8 mouse cellular contexts compared by ENCODE assay signal in genomic region chr17:7169627-7170303, GRCm38 (mm10). TPM values are rescaled to one million over a fixed set of nuclear protein-coding genes. Genes with fewer than 3 reads are reported as not detected.
DNase-seq lines count a peak whose midpoint lies in the region; ATAC-seq and TF ChIP-seq lines count a peak whose summit lies in the region.

Gene Rps6ka2, plus strand, starts transcription at chr17:7170115.

- ATAC-seq in forebrain, embryonic 15.5 days (replicated peaks), result peak; percentile 100
- ATAC-seq in neutrophil, adult 5-6 weeks (ENCODE audit: extremely low read depth, insufficient number of reproducible peaks, low FRiP score, poor library complexity, severe bottlenecking), result peak; percentile 96

- H3K36me3 ChIP-seq in forebrain, embryonic 15.5 days, result no peaks in the 10 kb centered on the region

- peak within 1 kb of the TSS; percentile 89 for H3K4me2 ChIP-seq in forebrain, embryonic 15.5 days (replicated peaks)

- H3K27me3 ChIP-seq in forebrain, embryonic 15.5 days, result no peaks in the 10 kb centered on the region

- peak within 1 kb of the TSS; percentile 90 for H3K27ac ChIP-seq in forebrain, embryonic 15.5 days (replicated peaks)

- H3K4me3 ChIP-seq in forebrain, embryonic 15.5 days, result peak within 1 kb of the TSS; percentile 87
- peak within 1 kb of the TSS; percentile 85 for H3K4me3 ChIP-seq in lung, adult 2 months (replicated peaks; ENCODE audit: extremely low read depth, low read depth, low read length)

- DNase-seq in ES-CJ7 (ENCODE audit: low read depth, low spot score), result peak; percentile 98
- peak; percentile 97 for DNase-seq in cerebellum, adult 11-12 months
- peak; percentile 96 for DNase-seq in heart, postnatal 25 days (ENCODE audit: low spot score)
- DNase-seq in layer of hippocampus, adult 18-20 months (ENCODE audit: low spot score in 2 of 2), result peak; percentile 95 to 98
- DNase-seq in lung, adult 2 months, result peak; percentile 94
- DNase-seq in thymus, adult 18-20 months, result peak; percentile 93 to 97

- no peaks in the 10 kb centered on the region for H3K9me3 ChIP-seq in forebrain, embryonic 15.5 days

- TF ChIP-seq POLR2A in lung, adult 2 months (IDR thresholded peaks at IDR 0.05; ENCODE audit: borderline replicate concordance, extremely low read depth, low read depth, low read length), result peak; percentile 89; the same call in 1 of the 2 replicates

- H3K9ac ChIP-seq in forebrain, embryonic 15.5 days (replicated peaks), result peak within 1 kb of the TSS; percentile 85

- H3K4me1 ChIP-seq in forebrain, embryonic 15.5 days, result peaks cover 25% of the 10 kb centered on the region
- peaks cover 16% of the 10 kb centered on the region for H3K4me1 ChIP-seq in lung, adult 2 months (ENCODE audit: control insufficient read depth, insufficient read depth, low read length)

- no peak for TF ChIP-seq CTCF in lung, adult 2 months (IDR thresholded peaks at IDR 0.05; ENCODE audit: insufficient read depth, low read length)

- WGBS in forebrain, embryonic 15.5 days, result under 1% methylated on average over 56 of the region's 56 CpGs
- WGBS in lung, adult 2 months, result under 1% methylated on average over 56 of the region's 56 CpGs

- intact Hi-C loops in heart, postnatal 25 days (cut with DNase I), result no loop called here

RNA-seq across cellular contexts. Expression of gene Rps6ka2, which starts in this region (rescaled TPM):
- polyA plus RNA-seq in forebrain, embryonic 15.5 days (2015; fragmentation: Nextera tagmentation; extraction: Ambion mirVana), result 23.0 and 25.0 TPM in 2 replicates
- 10 to 100 TPM; 23.2 to 23.7 TPM for total RNA-seq in heart, postnatal 25 days (2021)
- total RNA-seq in layer of hippocampus, adult 18-20 months (2021), result 10 to 100 TPM; 33.4 to 37.4 TPM
- 20.1 and 24.7 TPM in 2 replicates for polyA plus RNA-seq in lung, adult 2 months (2012; rRNA removed)
- 9.5 and 9.7 TPM in 2 replicates for total RNA-seq in neutrophil, adult 5-6 weeks (2017)

Comparison
In these comparisons a context has a peak if more than half of its experiments do, and no peak if none do; other contexts are left out.
1. Peak in every context shown above with its lines: DNase-seq, ATAC-seq, H3K4me3 ChIP-seq and H3K27ac ChIP-seq.